Comparison of ENCODE assay signal across 12 mouse cellular contexts in genomic region chr14:18341088-18341487, GRCm38 (mm10). TPM values are rescaled to one million over a fixed set of nuclear protein-coding genes. Genes with fewer than 3 reads are reported as not detected.
DNase-seq lines count a peak whose midpoint lies in the region; ATAC-seq and TF ChIP-seq lines count a peak whose summit lies in the region.
"Had no signal": no experiment of that assay in that cellular context is flagged by ENCODE, and none has a peak within 500 bp of the region (broad histone marks: within the 10 kb centered on the region; RNA-seq: fewer than 3 reads in every experiment).

No protein-coding gene starts in this region.

- TF ChIP-seq EP300 in stomach, postnatal 0 days (optimal IDR thresholded peaks at IDR 0.05), result no peak

- H3K9ac ChIP-seq in stomach, postnatal 0 days (ENCODE audit: low read length), result no peak overlapping the region
- H3K9ac ChIP-seq: forebrain, embryonic 13.5 days; limb, embryonic 15.5 days; lung, embryonic 15.5 days; neural tube, embryonic 13.5 days had no signal

- H3K27me3 ChIP-seq in stomach, postnatal 0 days (ENCODE audit: control insufficient read depth, insufficient read depth, low read length), result no peaks in the 10 kb centered on the region
- H3K27me3 ChIP-seq: forebrain, embryonic 13.5 days; limb, embryonic 15.5 days; lung, embryonic 15.5 days; neural tube, embryonic 13.5 days had no signal

- TF ChIP-seq CTCF in gastrocnemius, adult 2 months (IDR thresholded peaks at IDR 0.05), result no peak
- TF ChIP-seq CTCF in stomach, postnatal 0 days (IDR thresholded peaks at IDR 0.05; ENCODE audit: low read depth), result no peak

- no peak overlapping the region for H3K27ac ChIP-seq in gastrocnemius, adult 2 months
- no peak overlapping the region for H3K27ac ChIP-seq in stomach, postnatal 0 days (replicated peaks)
- H3K27ac ChIP-seq: forebrain, embryonic 13.5 days; limb, embryonic 15.5 days; lung, embryonic 15.5 days; neural tube, embryonic 13.5 days had no signal

- H3K36me3 ChIP-seq in stomach, postnatal 0 days (ENCODE audit: control insufficient read depth, insufficient read depth, low read length), result no peaks in the 10 kb centered on the region
- H3K36me3 ChIP-seq: limb, embryonic 15.5 days; lung, embryonic 15.5 days; neural tube, embryonic 13.5 days had no signal

- H3K4me1 ChIP-seq in stomach, postnatal 0 days (replicated peaks; ENCODE audit: control insufficient read depth, insufficient read depth), result no peaks in the 10 kb centered on the region
- H3K4me1 ChIP-seq: forebrain, embryonic 13.5 days; limb, embryonic 15.5 days; lung, embryonic 15.5 days; neural tube, embryonic 13.5 days had no signal

- peak; percentile 24 for DNase-seq in gastrocnemius, adult 2 months
- no peak for DNase-seq in gastrocnemius, postnatal 14 days
- peak; percentile 70 for DNase-seq in left cerebral cortex, postnatal 4 days
- DNase-seq in left cerebral cortex, postnatal 10 days (ENCODE audit: extremely low spot score in 1 of 2, low spot score in 2 of 2), result no peak
- DNase-seq in cerebellum, adult 11 months, result peak; percentile 62
- peak; percentile 90 to 93 for DNase-seq in cerebellum, postnatal 14 days
- no peak for DNase-seq in lung, postnatal 25 days (ENCODE audit: low spot score)
- DNase-seq in stomach, postnatal 0 days (ENCODE audit: low spot score), result no peak

- H3K4me3 ChIP-seq in gastrocnemius, adult 2 months, result no peak overlapping the region
- no peak overlapping the region for H3K4me3 ChIP-seq in stomach, postnatal 0 days (ENCODE audit: low read depth, low read length)
- H3K4me3 ChIP-seq: forebrain, embryonic 13.5 days; limb, embryonic 15.5 days; lung, embryonic 15.5 days; neural tube, embryonic 13.5 days had no signal

- intact Hi-C loops in gastrocnemius, adult 2 months (cut with DNase I), result no loop called here
- intact Hi-C loops in gastrocnemius, postnatal 14 days (cut with DNase I; ENCODE audit: low total_unique reads), result no loop called here
- intact Hi-C loops in left cerebral cortex, postnatal 4 days (cut with DNase I), result no loop called here
- intact Hi-C loops in left cerebral cortex, postnatal 10 days (cut with DNase I), result no loop called here

- no peak for ATAC-seq in stomach, postnatal 0 days (ENCODE audit: low FRiP score, low TSS enrichment)
- ATAC-seq: forebrain, embryonic 13.5 days had no signal

- 81% methylated on average over 3 of the region's 3 CpGs for WGBS in stomach, postnatal 0 days

- H3K4me2 ChIP-seq in stomach, postnatal 0 days (replicated peaks; ENCODE audit: low read depth), result no peak overlapping the region
- H3K4me2 ChIP-seq: forebrain, embryonic 13.5 days; limb, embryonic 15.5 days; lung, embryonic 15.5 days; neural tube, embryonic 13.5 days had no signal

- no peaks in the 10 kb centered on the region for H3K9me3 ChIP-seq in stomach, postnatal 0 days (ENCODE audit: control insufficient read depth, low read length)
- H3K9me3 ChIP-seq: forebrain, embryonic 13.5 days; limb, embryonic 15.5 days; lung, embryonic 15.5 days; neural tube, embryonic 13.5 days had no signal

RNA-seq across cellular contexts. Expression of gene Ube2e1, which starts 9.4 kb away (rescaled TPM):
- total RNA-seq in gastrocnemius, adult 2 months (2021), result 10 to 100 TPM; 86.5 to 95.5 TPM
- total RNA-seq in gastrocnemius, postnatal 14 days (2021), result 100 to 1,000 TPM; 112 to 128 TPM
- 100 to 1,000 TPM; 109 to 114 TPM for total RNA-seq in left cerebral cortex, postnatal 4 days (2021)
- 100 to 1,000 TPM; 117 to 120 TPM for total RNA-seq in left cerebral cortex, postnatal 10 days (2021)
- polyA plus RNA-seq in stomach, postnatal 0 days (2015; fragmentation: Nextera tagmentation; extraction: Ambion mirVana), result 104 TPM in 2 replicates

Comparison
In these comparisons a context has a peak if more than half of its experiments do, and no peak if none do; other contexts are left out.
1. DNase-seq: peak in gastrocnemius, adult 2 months (single experiment), left cerebral cortex, postnatal 4 days (single experiment), cerebellum, adult 11 months (single experiment) and cerebellum, postnatal 14 days (2 of 2); none in gastrocnemius, postnatal 14 days (single experiment), left cerebral cortex, postnatal 10 days (0 of 2), lung, postnatal 25 days (single experiment) and stomach, postnatal 0 days (single experiment).